Mouse (Mus musculus) C2C12 (cell line): ENCODE results near the gene Grik4.

Experiments
- CEBPB ChIP-seq: IDR thresholded peaks from one replicate; pipeline ENCODE4 v1.6.1; 2011; ENCODE audit warnings: low read depth, mild to moderate bottlenecking, control low read depth, moderate library complexity
- CTCF ChIP-seq: IDR thresholded peaks from one replicate; pipeline ENCODE4 v1.5.1; 2011; ENCODE audit not compliant: control insufficient read depth, insufficient read depth, insufficient read length
- FOSL1 ChIP-seq: IDR thresholded peaks from one replicate; pipeline ENCODE4 v1.8.0; 2011; ENCODE audit warnings: mild to moderate bottlenecking, low read length; ENCODE audit not compliant: poor library complexity, insufficient read depth, severe bottlenecking
- MAX ChIP-seq: IDR thresholded peaks from one replicate; pipeline ENCODE4 v1.6.1; 2011; ENCODE audit warnings: mild to moderate bottlenecking, control low read depth
- MYOD1 ChIP-seq: IDR thresholded peaks from one replicate; pipeline ENCODE4 v1.6.1; 2011; ENCODE audit warnings: low read depth; ENCODE audit not compliant: control insufficient read depth, insufficient read length
- MYOG ChIP-seq: IDR thresholded peaks from one replicate; pipeline ENCODE4 v1.6.1; 2011; ENCODE audit not compliant: control insufficient read depth, insufficient read length; ENCODE audit errors: extremely low read depth
- USF1 ChIP-seq: IDR thresholded peaks from one replicate; pipeline ENCODE4 v1.6.1; 2011; ENCODE audit warnings: low read depth, mild to moderate bottlenecking, control low read depth, moderate library complexity

DNA sequence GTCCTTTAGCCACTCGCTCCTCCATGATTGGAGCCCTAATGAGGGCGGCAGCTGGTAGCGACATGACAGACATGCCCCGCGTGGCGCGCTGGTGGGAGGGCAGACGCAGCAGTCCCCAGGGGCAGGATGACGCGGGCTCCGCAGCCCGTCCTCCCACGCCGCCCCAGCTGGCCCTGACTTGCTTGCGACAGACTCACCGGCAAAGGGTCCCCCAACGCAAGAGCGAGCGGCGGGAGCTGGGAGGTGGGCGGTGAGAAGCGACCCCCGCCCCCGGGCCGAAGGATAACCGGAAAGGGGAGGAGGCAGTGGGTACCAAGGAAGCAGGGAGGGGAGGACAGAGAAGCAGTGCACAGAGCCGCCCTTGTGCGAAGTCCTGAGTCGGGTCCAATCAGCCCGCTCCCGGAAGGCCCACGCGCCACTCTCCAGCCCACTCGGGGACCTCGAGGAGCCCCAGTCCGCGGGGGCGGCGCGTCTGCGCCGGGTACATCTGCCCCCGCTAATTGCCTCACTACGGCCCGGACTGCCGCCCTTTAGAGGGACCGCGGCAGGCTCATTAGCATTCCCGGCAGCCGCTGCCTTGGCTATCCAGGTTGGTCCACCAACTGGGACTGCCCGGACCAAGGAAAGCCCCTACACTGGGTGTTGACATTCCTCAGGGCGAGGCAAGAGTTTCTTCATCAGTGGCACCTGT, 46.8 kb downstream of the Grik4 start:
- TF ChIP-seq MYOG (no peak), CTCF (no peak), USF1 (no peak), CEBPB (no peak), MAX (no peak), FOSL1 (no peak), MYOD1 (no peak)
